Mouse (Mus musculus) left cerebral cortex, postnatal 36 days (tissue): ENCODE measurements around the gene Sema4b. TPM values are rescaled to one million over a fixed set of nuclear protein-coding genes. Genes with fewer than 3 reads are reported as not detected.

Source experiments
- DNase-seq, 2 experiments: peaks; one replicate each; pipeline ENCODE4 v3.0.0; 2021 to 2022; ENCODE audit warnings: low spot score in 2 of 2, mixed read lengths in 1 of 2
- intact Hi-C: fragments of 180-260 bp; cut with DNase I; formaldehyde crosslinking; loops from one replicate; pipeline ENCODE4 v1.15.1; 2025
- total RNA-seq, 2 experiments: library from RNA; stranded (reverse); gene quantifications; 2 replicates each; pipeline ENCODE4 v1.2.3; 2021

Sema4b gene
- total RNA-seq, 2 experiments from 2014 or later = 16.9 to 19.1 TPM

DNA sequence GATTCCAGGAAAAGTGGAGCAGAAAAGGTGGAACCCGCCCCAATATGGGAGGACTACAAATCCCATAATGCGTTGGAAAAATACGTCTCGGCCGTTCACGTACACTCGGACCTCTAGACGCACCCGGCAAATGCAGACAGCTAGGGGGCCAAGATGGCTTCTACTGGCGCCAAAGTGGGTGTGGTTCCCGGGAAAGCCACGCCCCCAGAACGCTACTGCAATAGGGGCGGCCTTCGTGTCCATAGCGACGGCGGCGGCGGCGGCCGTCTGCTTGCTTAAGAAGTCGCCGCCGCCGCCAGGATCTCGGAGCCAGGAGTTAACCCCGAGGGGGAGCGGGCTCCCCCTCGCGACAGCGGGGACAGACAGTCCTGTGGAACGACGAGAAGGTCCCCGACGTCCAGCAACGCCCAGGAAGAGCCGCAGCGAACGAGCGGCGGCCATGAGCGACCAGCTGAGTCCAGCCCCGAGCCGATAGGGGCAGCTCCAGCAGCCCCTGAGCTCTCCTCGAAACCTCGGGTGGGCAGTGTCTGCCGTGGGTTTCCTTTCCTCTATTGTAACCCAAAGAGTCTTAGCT, 59.6 kb downstream of the Sema4b start, which contains the start of gene Ttll13:
Gene Ttll13 (plus strand): TSS at position 229 of the 574 bp plus-strand sequence.
- DNase-seq = peak; percentile 93 to 94
- intact Hi-C loops = no loop called here

DNA sequence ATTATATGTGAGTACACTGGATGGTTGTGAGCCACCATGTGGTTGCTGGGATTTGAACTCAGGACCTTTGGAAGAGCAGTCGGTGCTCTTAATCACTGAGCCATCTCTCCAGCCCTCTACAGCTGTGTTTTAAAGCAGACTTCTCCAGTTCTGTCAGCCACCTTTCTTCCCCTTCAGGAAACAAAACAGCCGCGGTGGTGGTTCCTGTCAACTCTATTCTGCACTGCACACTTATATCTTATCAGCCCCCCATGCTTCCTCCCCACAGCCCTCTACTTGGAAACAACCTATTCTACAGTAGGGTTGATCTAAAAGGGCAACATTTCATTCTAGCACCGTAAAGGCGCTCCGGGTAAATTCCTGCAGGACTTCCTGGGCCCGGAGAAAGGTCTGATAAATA, 60.2 kb downstream of the Sema4b start:
- intact Hi-C loops = no loop called here

GRCm38 (mm10) chr7:80252437-80252836, 65.8 kb downstream of the Sema4b start:
- intact Hi-C loops = no loop called here
- no peak for DNase-seq

More for the DNA sequence above, 60.2 kb downstream of the Sema4b start:
- DNase-seq = no peak

- no peak for DNase-seq
- intact Hi-C loops = no loop called here
These were observed 66.2 kb downstream of the Sema4b start for GRCm38 (mm10) chr7:80252886-80253285.

GRCm38 (mm10) chr7:80255981-80256380, 69.3 kb downstream of the Sema4b start:
- no peak for DNase-seq
- intact Hi-C loops = no loop called here

DNA sequence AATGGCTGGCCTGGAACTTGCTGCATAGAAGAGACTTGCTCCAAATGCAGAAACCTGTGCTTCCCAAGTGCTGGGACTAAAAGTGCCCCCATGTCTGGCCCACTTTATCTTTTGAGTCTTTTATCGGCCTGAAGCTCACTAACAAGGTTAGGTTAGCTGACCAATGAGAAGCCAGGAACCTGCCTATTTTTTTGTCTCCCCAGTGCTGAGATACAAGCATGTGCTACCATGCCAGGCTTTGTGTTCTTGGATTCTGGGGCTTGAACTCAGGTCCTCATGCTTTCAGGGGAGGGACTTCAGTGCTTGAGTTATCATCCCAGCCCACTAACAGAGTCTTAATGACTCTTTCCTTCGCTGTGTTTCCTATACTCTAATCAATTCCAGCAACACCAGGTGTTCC, 71.1 kb downstream of the Sema4b start:
- DNase-seq = no peak
- intact Hi-C loops = no loop called here

DNA sequence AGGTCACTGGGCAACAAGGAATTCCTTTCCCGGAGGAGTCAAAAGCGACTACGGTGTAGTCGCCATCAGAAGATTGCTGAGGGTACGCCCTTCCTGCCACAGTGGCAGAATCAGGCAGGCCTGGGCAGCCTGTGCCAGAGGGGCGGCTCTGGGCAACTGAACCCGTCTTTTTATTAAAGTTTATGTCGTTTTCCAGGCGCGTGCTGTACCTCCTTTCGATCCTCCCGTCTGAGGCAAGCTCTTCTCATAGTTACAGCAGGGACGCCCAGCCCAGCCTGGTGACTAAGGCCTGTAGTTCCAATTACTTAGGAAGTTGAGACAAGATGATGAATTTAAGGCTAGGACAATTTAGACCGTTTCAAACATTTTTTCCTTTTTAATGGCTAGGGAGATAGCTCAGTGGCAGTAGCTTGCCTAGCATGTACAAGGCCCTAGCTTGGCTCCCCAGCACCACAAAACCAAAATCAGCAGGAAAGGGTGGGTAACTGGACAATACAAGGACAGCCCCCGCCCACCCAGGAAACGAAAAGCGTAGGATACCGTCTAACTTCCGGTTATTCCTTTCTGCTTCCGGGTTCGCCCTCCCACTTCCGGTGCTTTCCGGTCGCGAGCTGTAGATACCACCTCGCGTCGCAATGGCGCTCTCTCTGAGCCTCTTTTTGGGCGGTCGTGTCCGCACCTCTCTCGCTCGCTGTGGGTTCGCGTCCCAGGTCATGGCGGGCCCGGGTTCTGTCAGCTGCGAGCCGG, 74.2 kb downstream of the Sema4b start, which contains the start of gene Ngrn:
Gene Ngrn (plus strand): TSS at position 591 of the 747 bp plus-strand sequence.
- intact Hi-C loops = no loop called here
- DNase-seq = peak; percentile 83 to 84

- intact Hi-C loops = no loop called here
- DNase-seq = peak; percentile 18 to 22
These were observed 74.8 kb downstream of the Sema4b start for GRCm38 (mm10) chr7:80261372-80261990.

- intact Hi-C loops = no loop called here
- no peak for DNase-seq
These were observed 78.0 kb downstream of the Sema4b start for GRCm38 (mm10) chr7:80264606-80265005.

GRCm38 (mm10) chr7:80267764-80268163, 81.1 kb downstream of the Sema4b start:
- intact Hi-C loops = no loop called here
- no peak for DNase-seq

DNA sequence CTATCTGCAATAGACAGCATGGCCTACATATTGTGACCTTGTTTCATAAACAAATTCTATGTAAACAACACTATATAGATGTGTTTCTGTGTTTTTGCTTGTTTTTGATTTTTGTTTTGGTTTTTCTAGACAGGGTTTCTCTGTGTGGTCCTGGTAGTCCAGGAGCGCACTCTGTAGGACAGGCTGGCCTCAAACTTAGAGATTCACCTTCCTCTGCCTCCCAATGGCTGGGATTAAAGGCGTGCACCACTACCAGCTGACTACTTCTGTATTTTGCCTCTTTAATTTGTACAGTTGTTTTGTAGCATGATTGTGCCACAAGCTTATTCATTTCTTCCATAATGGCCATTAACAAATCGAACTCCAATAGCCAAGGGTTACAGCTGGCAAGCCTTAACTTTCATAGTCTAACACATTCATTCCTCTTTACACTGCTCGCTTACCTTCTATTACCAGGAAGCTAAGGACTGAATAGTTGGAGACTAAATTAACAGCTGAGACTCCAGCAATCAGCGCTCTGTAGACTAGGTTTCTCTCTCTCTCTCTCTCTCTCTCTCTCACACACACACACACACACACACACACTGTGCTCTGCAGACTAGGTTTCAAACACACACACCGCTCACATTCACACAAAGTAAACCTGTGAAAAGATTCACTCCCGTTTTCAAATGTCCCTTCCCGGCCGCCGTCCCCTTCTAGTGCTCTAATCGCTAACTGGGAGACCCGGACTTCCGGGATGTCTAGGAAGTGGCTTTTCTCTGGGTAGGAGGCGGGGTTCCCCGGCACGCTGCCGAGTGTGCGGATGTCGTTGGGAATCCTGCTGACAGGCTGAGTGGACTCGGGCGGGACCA, 82.5 kb downstream of the Sema4b start, which contains the start of gene Vps33b:
Gene Vps33b (plus strand): TSS at position 753 of the 854 bp plus-strand sequence.
- DNase-seq = peak; percentile 94 to 97
- intact Hi-C loops = no loop called here

GRCm38 (mm10) chr7:80269751-80270255, 83.2 kb downstream of the Sema4b start:
- intact Hi-C loops = no loop called here
- no peak for DNase-seq

DNA sequence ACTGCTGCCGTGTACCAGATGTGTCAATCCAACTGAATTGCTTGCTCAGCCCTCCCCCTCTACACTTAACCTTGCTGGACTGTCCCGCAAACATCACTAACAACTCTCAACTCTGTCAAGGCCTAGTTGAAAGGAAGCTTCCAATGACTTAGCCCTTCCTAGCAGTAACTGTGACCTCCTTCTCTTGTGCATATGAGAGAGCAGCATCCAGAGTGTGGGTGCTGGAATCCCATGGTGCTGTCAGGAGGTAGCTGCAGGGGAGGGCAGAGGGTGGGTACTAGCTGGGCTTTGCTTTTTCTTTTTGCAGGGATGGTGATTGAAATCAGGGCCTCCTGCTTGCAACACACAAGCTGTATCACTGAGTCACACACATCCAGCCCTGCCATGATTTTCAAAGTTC, 86.8 kb downstream of the Sema4b start:
- DNase-seq = no peak
- intact Hi-C loops = no loop called here

Other genes starting within 250 kb of the Sema4b start
- gene Zfp710, start 162.0 kb upstream of the Sema4b start, total RNA-seq = 10 to 100 TPM; 18.4 to 20.2 TPM
- gene Idh2, start 71.4 kb upstream of the Sema4b start, total RNA-seq = 10 to 100 TPM; 52.2 to 55.6 TPM
- gene Cib1, start 46.0 kb downstream of the Sema4b start, total RNA-seq = 10 to 100 TPM; 21.7 to 21.8 TPM
- gene Gdpgp1, start 46.0 kb downstream of the Sema4b start, total RNA-seq = 1 to 10 TPM; 6.0 to 6.6 TPM
- 1 to 10 TPM; 1.7 to 1.8 TPM for gene Ttll13, start 59.5 kb downstream of the Sema4b start, total RNA-seq
- 10 to 100 TPM; 44.8 to 45.9 TPM for gene Ngrn, start 74.4 kb downstream of the Sema4b start, total RNA-seq
- gene Vps33b, start 82.8 kb downstream of the Sema4b start, total RNA-seq = 10 to 100 TPM; 19.0 to 25.3 TPM
- gene Prc1, start 107.6 kb downstream of the Sema4b start, total RNA-seq = 1 to 10 TPM in 1 of 2 experiments, under 1 TPM in 1; 0.95 to 1.8 TPM
- 10 to 100 TPM; 13.1 to 17.1 TPM for gene Rccd1, start 137.6 kb downstream of the Sema4b start, total RNA-seq
- gene Unc45a, start 154.2 kb downstream of the Sema4b start, total RNA-seq = 10 to 100 TPM; 36.4 to 39.6 TPM
- 10 to 100 TPM; 52.9 to 65.7 TPM for gene Hddc3, start 156.3 kb downstream of the Sema4b start, total RNA-seq
- 100 to 1,000 TPM; 128 to 158 TPM for gene Man2a2, start 184.5 kb downstream of the Sema4b start, total RNA-seq
- gene Fes, start 201.1 kb downstream of the Sema4b start, total RNA-seq = 1 to 10 TPM; 6.0 to 7.1 TPM
- 10 to 100 TPM; 30.7 to 38.5 TPM for gene Furin, start 218.6 kb downstream of the Sema4b start, total RNA-seq